Mouse (Mus musculus) forebrain, embryonic 13.5 days (tissue): ENCODE results near the gene Mkrn2os. TPM values are rescaled to one million over a fixed set of nuclear protein-coding genes. Genes with fewer than 3 reads are reported as not detected.
A peak's percentile ranks its signal among the peaks of the same experiment; 100 is the strongest.

Experiments used
- ATAC-seq: fragments of 200-750 bp; cut with Nextera tagmentation; 2 replicates; pipeline ENCODE4 v1.8.0; 2017
- H3K27ac ChIP-seq: fragments of 300-500 bp; sonication (generic); 2 replicates; pipeline ENCODE4 v1.5.1; 2015; ENCODE audit warnings: inconsistent platforms, mild to moderate bottlenecking, moderate library complexity
- H3K27me3 ChIP-seq: fragments of 300-500 bp; sonication (generic); 2 replicates; pipeline ENCODE4 v1.6.1; 2015; ENCODE audit warnings: mild to moderate bottlenecking, inconsistent platforms
- H3K36me3 ChIP-seq: fragments of 300-500 bp; sonication (generic); 2 replicates; pipeline ENCODE4 v1.6.1; 2015; ENCODE audit warnings: mild to moderate bottlenecking, inconsistent platforms; ENCODE audit not compliant: poor library complexity, severe bottlenecking
- H3K4me1 ChIP-seq: fragments of 300-500 bp; sonication (generic); 2 replicates; pipeline ENCODE4 v1.6.1; 2015; ENCODE audit warnings: inconsistent platforms
- H3K4me2 ChIP-seq: fragments of 300-500 bp; sonication (generic); 2 replicates; pipeline ENCODE4 v1.6.1; 2015; ENCODE audit warnings: inconsistent platforms, mild to moderate bottlenecking, moderate library complexity
- H3K4me3 ChIP-seq: fragments of 300-500 bp; sonication (generic); 2 replicates; pipeline ENCODE4 v1.5.1; 2015; ENCODE audit warnings: mild to moderate bottlenecking, inconsistent platforms
- H3K9ac ChIP-seq: fragments of 300-500 bp; sonication (generic); 2 replicates; pipeline ENCODE4 v1.6.1; 2015; ENCODE audit warnings: mild to moderate bottlenecking, inconsistent platforms
- H3K9me3 ChIP-seq: fragments of 300-500 bp; sonication (generic); replicated peaks from 2 replicates; pipeline ENCODE4 v1.6.1; 2016; ENCODE audit warnings: inconsistent platforms
- WGBS: fragments of 180-500 bp; shearing (Covaris S2); methylation state at CpG from one replicate; pipeline ENCODE4 v1.1.7; 2015; 5-methylcytosine and 5-hydroxymethylcytosine counted together
- polyA plus RNA-seq: library from polyadenylated mRNA; unstranded; fragments of >200 nt; fragmentation: Nextera tagmentation; extraction: Ambion mirVana; gene quantifications from 2 replicates; pipeline ENCODE4 v1.2.1, GENCODE M21; 2015

Gene Mkrn2os
- polyA plus RNA-seq, 1 experiment from 2014 or later: 0.30 TPM

- under 1% methylated on average over 49 of the region's 61 CpGs for WGBS
- peaks cover 11% of the 10 kb centered on the region for H3K4me1 ChIP-seq
- peak within 1 kb of the TSS; percentile 69 for H3K27ac ChIP-seq
- peak; percentile 96 for ATAC-seq
- H3K4me2 ChIP-seq: peak within 1 kb of the TSS; percentile 77
- H3K9ac ChIP-seq: peak within 1 kb of the TSS; percentile 86
- no peaks in the 10 kb centered on the region for H3K27me3 ChIP-seq
- H3K9me3 ChIP-seq: no peaks in the 10 kb centered on the region
- H3K36me3 ChIP-seq: no peaks in the 10 kb centered on the region
- peak within 1 kb of the TSS; percentile 82 for H3K4me3 ChIP-seq
Observed at GRCm38 (mm10) chr6:115601715-115602523, 9.5 kb upstream of the Mkrn2os start, which contains the start of gene Mkrn2. Gene Mkrn2 (plus strand): TSS chr6:115601902.

- Histone ChIP-seq H3K27me3 (no peaks in the 10 kb centered on the region), H3K4me2 (peak overlapping the region; percentile 77), H3K9ac (no peak overlapping the region), H3K9me3 (no peaks in the 10 kb centered on the region), H3K27ac (no peak overlapping the region), H3K4me1 (peaks cover 11% of the 10 kb centered on the region), H3K4me3 (peak overlapping the region; percentile 82), H3K36me3 (no peaks in the 10 kb centered on the region)
- ATAC-seq: peak; percentile 25; the same call in 1 of the 2 replicates
- 64% methylated on average over 4 of the region's 4 CpGs for WGBS
Observed at GRCm38 (mm10) chr6:115601322-115601714, 8.9 kb upstream of the Mkrn2os start.

- H3K27ac ChIP-seq: no peak overlapping the region
- no peak for ATAC-seq
- no peak overlapping the region for H3K4me2 ChIP-seq
- WGBS: 65% methylated on average over 3 of the region's 3 CpGs
- no peaks in the 10 kb centered on the region for H3K36me3 ChIP-seq
- no peaks in the 10 kb centered on the region for H3K27me3 ChIP-seq
- no peaks in the 10 kb centered on the region for H3K4me1 ChIP-seq
- H3K9me3 ChIP-seq: no peaks in the 10 kb centered on the region
- no peak overlapping the region for H3K9ac ChIP-seq
- no peak overlapping the region for H3K4me3 ChIP-seq
Observed at GRCm38 (mm10) chr6:115595667-115596066, 3.3 kb upstream of the Mkrn2os start.

GRCm38 (mm10) chr6:115594463-115594862 is 2.1 kb upstream of the Mkrn2os start:
- no peaks in the 10 kb centered on the region for H3K36me3 ChIP-seq
- 75% methylated on average over 3 of the region's 3 CpGs for WGBS
- H3K27me3 ChIP-seq: no peaks in the 10 kb centered on the region

GRCm38 (mm10) chr6:115593252-115593651 is 876 bp upstream of the Mkrn2os start:
- Histone ChIP-seq H3K4me3 (no peak overlapping the region), H3K27ac (no peak overlapping the region), H3K27me3 (no peaks in the 10 kb centered on the region), H3K9ac (no peak overlapping the region), H3K4me1 (no peaks in the 10 kb centered on the region), H3K9me3 (no peaks in the 10 kb centered on the region), H3K36me3 (no peaks in the 10 kb centered on the region), H3K4me2 (no peak overlapping the region)
- ATAC-seq: no peak
- WGBS: 83% methylated on average over 4 of the region's 4 CpGs

More at GRCm38 (mm10) chr6:115594463-115594862, 2.1 kb upstream of the Mkrn2os start:
- no peak overlapping the region for H3K4me3 ChIP-seq
- no peak overlapping the region for H3K9ac ChIP-seq
- H3K4me1 ChIP-seq: no peaks in the 10 kb centered on the region
- no peak for ATAC-seq
- no peak overlapping the region for H3K4me2 ChIP-seq
- H3K27ac ChIP-seq: no peak overlapping the region
- H3K9me3 ChIP-seq: no peaks in the 10 kb centered on the region

GRCm38 (mm10) chr6:115591692-115592359 is 550 bp downstream of the Mkrn2os start:
- H3K4me2 ChIP-seq: no peak overlapping the region
- no peaks in the 10 kb centered on the region for H3K4me1 ChIP-seq
- H3K27ac ChIP-seq: no peak overlapping the region
- no peaks in the 10 kb centered on the region for H3K36me3 ChIP-seq
- WGBS: 90% methylated on average over 19 of the region's 19 CpGs
- ATAC-seq: no peak
- H3K9me3 ChIP-seq: no peaks in the 10 kb centered on the region
- H3K9ac ChIP-seq: no peak overlapping the region
- H3K4me3 ChIP-seq: no peak overlapping the region
- H3K27me3 ChIP-seq: no peaks in the 10 kb centered on the region

GRCm38 (mm10) chr6:115586321-115586720 is 6.1 kb downstream of the Mkrn2os start:
- no peak overlapping the region for H3K27ac ChIP-seq
- no peaks in the 10 kb centered on the region for H3K27me3 ChIP-seq
- 90% methylated on average over 10 of the region's 10 CpGs for WGBS
- H3K4me1 ChIP-seq: no peaks in the 10 kb centered on the region
- H3K36me3 ChIP-seq: peaks cover 6% of the 10 kb centered on the region; the same call in 1 of the 2 replicates
- H3K9ac ChIP-seq: no peak overlapping the region
- H3K4me2 ChIP-seq: no peak overlapping the region
- no peak overlapping the region for H3K4me3 ChIP-seq
- H3K9me3 ChIP-seq: no peaks in the 10 kb centered on the region
- no peak for ATAC-seq

- no peak overlapping the region for H3K4me3 ChIP-seq
Observed at GRCm38 (mm10) chr6:115584176-115584575, 8.2 kb downstream of the Mkrn2os start.

GRCm38 (mm10) chr6:115583430-115584125 is 8.8 kb downstream of the Mkrn2os start:
- Histone ChIP-seq H3K4me1 (no peaks in the 10 kb centered on the region), H3K27me3 (no peaks in the 10 kb centered on the region), H3K4me2 (no peak overlapping the region), H3K9me3 (no peaks in the 10 kb centered on the region), H3K9ac (no peak overlapping the region), H3K36me3 (peaks cover 30% of the 10 kb centered on the region), H3K27ac (no peak overlapping the region), H3K4me3 (no peak overlapping the region)
- ATAC-seq: no peak
- 82% methylated on average over 6 of the region's 6 CpGs for WGBS

More at GRCm38 (mm10) chr6:115584176-115584575, 8.2 kb downstream of the Mkrn2os start:
- Histone ChIP-seq H3K9ac (no peak overlapping the region), H3K36me3 (peaks cover 24% of the 10 kb centered on the region), H3K4me2 (no peak overlapping the region), H3K9me3 (no peaks in the 10 kb centered on the region), H3K27me3 (no peaks in the 10 kb centered on the region), H3K27ac (no peak overlapping the region), H3K4me1 (no peaks in the 10 kb centered on the region)
- no peak for ATAC-seq
- WGBS: 71% methylated on average over 3 of the region's 3 CpGs

- Histone ChIP-seq H3K27me3 (no peaks in the 10 kb centered on the region), H3K9me3 (no peaks in the 10 kb centered on the region), H3K27ac (no peak overlapping the region), H3K4me2 (no peak overlapping the region), H3K4me1 (no peaks in the 10 kb centered on the region), H3K9ac (no peak overlapping the region), H3K36me3 (peaks cover 41% of the 10 kb centered on the region), H3K4me3 (no peak overlapping the region)
- ATAC-seq: no peak
- WGBS: 84% methylated on average over 10 of the region's 10 CpGs
Observed at GRCm38 (mm10) chr6:115582328-115583115, 9.9 kb downstream of the Mkrn2os start.

- Histone ChIP-seq H3K27me3 (no peaks in the 10 kb centered on the region), H3K4me1 (no peaks in the 10 kb centered on the region), H3K4me3 (no peak overlapping the region), H3K4me2 (no peak overlapping the region), H3K9ac (no peak overlapping the region), H3K36me3 (peaks cover 58% of the 10 kb centered on the region), H3K27ac (no peak overlapping the region), H3K9me3 (no peaks in the 10 kb centered on the region)
- ATAC-seq: no peak
- WGBS: 91% methylated on average over 3 of the region's 3 CpGs
Observed at GRCm38 (mm10) chr6:115580810-115581209, 11.6 kb downstream of the Mkrn2os start.
